Mouse (Mus musculus) splenic B cell, adult 2 months (primary cell): ENCODE results near the gene Armc2.

Experiments
- DNase-seq: peaks from one replicate; pipeline ENCODE4 v3.0.0-alpha.2; 2011; ENCODE audit warnings: low read depth, low spot score
- H3K27me3 ChIP-seq: 2 replicates; pipeline ENCODE4 v1.6.1; 2012; ENCODE audit warnings: mild to moderate bottlenecking, low read length, moderate library complexity, mixed read lengths; ENCODE audit not compliant: control insufficient read depth, poor library complexity, insufficient read depth, severe bottlenecking
- H3K36me3 ChIP-seq: 2 replicates; pipeline ENCODE4 v1.6.1; 2012; ENCODE audit warnings: mild to moderate bottlenecking, low read length, moderate library complexity, mixed read lengths; ENCODE audit not compliant: control insufficient read depth, poor library complexity, insufficient read depth, severe bottlenecking

Armc2 gene

GRCm38 (mm10) chr10:41997691-41998178 lies 20.5 kb downstream of the Armc2 start:
- no peaks in the 10 kb centered on the region for H3K27me3 ChIP-seq
- no peak for DNase-seq
- no peaks in the 10 kb centered on the region for H3K36me3 ChIP-seq

DNA sequence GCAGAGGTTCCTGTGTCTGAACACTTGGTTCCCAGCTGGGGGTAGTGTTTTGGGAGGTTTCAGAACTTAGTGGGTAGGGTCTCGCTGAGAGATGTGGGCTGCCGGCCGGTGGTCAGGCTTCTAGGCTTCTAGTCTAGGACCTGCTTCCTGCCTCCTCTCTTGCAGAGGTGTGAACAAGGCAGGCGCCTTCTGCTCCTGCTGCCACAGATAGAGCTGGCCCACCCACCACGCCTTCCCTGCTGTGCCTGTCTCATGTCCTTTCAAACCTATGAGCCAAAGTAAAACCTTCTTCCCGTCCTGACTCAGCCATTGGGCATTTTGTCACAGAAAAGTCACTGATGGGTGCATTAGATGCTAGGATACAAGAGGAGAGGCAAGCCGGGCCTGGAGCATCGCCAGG lies 22.1 kb downstream of the Armc2 start:
- H3K36me3 ChIP-seq = no peaks in the 10 kb centered on the region
- H3K27me3 ChIP-seq = no peaks in the 10 kb centered on the region
- DNase-seq = no peak

DNA sequence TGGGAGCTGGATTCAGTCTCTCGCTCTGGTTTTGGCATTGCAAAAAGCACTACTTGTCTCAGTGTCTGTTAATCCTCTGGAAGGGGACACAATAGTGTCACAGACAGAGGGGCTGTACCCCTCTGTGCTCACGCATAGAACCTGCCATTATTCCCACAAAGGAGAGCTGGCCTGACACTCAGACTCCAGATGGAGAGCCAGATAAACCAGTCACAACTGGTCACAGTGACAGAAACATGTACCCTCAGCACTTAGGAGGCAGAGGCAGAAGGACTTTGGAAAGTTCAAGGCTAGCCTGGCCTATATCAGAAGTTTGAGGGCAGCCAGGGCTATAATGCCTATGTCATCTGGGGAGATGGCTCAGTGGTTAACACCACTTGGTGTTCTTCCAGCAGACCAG lies 23.2 kb downstream of the Armc2 start:
- DNase-seq = no peak
- H3K27me3 ChIP-seq = no peaks in the 10 kb centered on the region
- no peaks in the 10 kb centered on the region for H3K36me3 ChIP-seq

DNA sequence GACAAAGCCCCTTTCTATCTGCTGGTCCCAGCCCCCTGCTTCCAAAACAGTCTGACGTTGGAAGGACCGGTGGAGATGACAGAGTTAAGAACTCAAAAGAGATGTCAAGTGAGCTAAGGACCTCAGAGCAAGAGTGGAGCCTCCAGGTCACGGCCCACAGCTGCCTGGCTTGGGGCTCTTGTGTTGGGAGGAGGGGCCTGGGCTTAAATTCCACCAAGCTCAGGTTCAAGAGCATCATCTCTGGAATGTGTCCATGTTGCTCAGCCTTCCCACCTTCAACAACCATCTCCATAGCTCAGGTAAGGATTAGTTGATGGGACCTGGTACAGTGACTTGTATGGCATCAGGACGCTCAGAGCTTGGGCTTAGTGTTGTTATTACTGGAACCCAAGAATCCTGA lies 23.7 kb downstream of the Armc2 start:
- Histone ChIP-seq H3K36me3 (no peaks in the 10 kb centered on the region), H3K27me3 (no peaks in the 10 kb centered on the region)
- no peak for DNase-seq

GRCm38 (mm10) chr10:41992059-41992440 lies 26.2 kb downstream of the Armc2 start:
- DNase-seq = no peak
- Histone ChIP-seq H3K36me3 (no peaks in the 10 kb centered on the region), H3K27me3 (no peaks in the 10 kb centered on the region)

DNA sequence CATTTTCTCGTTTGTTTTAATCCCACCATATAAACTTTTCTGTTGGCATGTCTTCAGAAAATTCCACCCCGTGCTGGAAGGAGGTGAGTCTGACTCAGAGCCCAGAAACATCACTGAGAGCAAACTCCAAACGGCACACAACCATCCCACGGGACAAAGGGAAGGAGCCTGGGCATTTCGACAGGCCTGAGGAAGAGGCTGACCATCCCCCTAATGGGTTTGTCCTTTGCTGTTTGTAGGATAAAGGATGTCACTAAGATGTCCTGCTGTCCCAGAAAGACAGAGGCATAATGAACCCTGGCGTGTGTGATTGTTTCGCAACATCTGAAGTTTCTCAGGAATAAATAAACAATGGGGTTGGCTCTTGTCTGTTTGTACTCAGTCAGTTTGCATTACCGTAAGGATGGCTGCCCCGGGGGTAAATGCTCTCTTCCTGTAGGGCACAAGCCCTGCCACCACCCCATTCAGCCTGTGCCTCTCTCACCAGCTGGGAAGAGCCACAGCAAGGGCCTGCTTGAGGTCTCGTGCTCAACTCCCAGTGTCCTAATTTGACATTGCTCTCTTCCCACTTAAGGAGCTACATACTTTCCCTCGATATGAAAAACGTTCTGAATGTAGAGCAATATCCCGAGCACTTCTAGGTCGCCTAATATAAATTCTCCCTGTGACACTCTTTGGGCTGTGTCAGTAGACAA lies 26.7 kb downstream of the Armc2 start:
- H3K36me3 ChIP-seq = no peaks in the 10 kb centered on the region
- H3K27me3 ChIP-seq = no peaks in the 10 kb centered on the region
- no peak for DNase-seq

DNA sequence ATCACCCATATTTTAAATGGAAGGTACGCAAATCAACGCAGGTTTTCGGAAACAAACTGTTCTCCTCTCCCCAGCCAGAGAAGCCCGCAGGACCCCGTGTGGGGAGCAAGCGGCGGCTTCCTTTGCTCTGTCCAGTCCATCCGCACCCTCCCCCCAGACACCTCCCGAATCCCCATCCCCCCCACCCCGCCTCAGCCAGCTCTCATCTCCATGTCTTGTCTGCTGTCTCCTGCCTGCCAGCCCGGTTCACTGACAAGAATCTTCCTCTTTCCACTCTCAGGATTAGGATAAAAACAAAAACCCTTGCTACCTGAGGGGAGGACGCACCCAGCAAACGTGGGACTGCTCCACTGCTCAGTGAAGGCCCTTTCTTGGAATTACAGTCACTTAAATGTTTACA lies 27.3 kb downstream of the Armc2 start:
- no peak for DNase-seq
- Histone ChIP-seq H3K36me3 (no peaks in the 10 kb centered on the region), H3K27me3 (no peaks in the 10 kb centered on the region)

GRCm38 (mm10) chr10:41988930-41989329 lies 29.3 kb downstream of the Armc2 start:
- no peak for DNase-seq
- Histone ChIP-seq H3K27me3 (no peaks in the 10 kb centered on the region), H3K36me3 (no peaks in the 10 kb centered on the region)

- DNase-seq = no peak
- no peaks in the 10 kb centered on the region for H3K36me3 ChIP-seq
- no peaks in the 10 kb centered on the region for H3K27me3 ChIP-seq
Measured at GRCm38 (mm10) chr10:41986126-41986525, 32.1 kb downstream of the Armc2 start.

GRCm38 (mm10) chr10:41984221-41984620 lies 34.0 kb downstream of the Armc2 start:
- DNase-seq = peak; percentile 54
- H3K36me3 ChIP-seq = no peaks in the 10 kb centered on the region
- no peaks in the 10 kb centered on the region for H3K27me3 ChIP-seq

GRCm38 (mm10) chr10:41982821-41983220 lies 35.4 kb downstream of the Armc2 start:
- DNase-seq = no peak
- H3K36me3 ChIP-seq = no peaks in the 10 kb centered on the region
- no peaks in the 10 kb centered on the region for H3K27me3 ChIP-seq

DNA sequence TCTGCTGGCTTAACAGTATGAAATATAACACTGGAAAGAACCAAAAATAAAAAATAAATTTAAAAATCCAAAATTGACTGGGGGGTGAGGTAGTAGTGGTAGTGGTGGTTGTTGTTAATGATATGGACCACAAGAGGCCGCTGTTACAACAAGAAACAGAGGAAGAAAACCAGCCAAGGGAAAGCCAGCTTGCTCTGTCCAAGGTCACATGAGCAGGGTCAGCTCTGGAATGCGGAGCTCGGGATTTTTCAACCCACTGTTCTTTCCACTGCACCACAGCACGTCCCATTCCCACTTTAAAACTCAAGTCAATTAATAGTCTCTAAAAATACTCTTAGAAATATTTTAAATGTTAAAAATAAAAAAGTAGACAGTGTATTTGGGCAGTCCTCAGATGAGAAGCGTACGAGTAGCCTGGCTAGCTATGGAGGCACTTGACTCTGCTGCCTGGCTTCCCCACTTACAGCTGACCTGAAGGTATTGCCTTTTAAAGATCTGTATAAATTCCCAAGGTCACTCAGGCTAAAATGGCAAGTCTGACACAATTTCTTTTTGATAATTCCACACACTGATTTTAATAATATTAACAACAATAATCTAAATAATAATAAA lies 37.4 kb downstream of the Armc2 start:
- no peaks in the 10 kb centered on the region for H3K27me3 ChIP-seq
- peak; percentile 75 for DNase-seq
- no peaks in the 10 kb centered on the region for H3K36me3 ChIP-seq

GRCm38 (mm10) chr10:41978403-41979234 lies 39.6 kb downstream of the Armc2 start:
- no peaks in the 10 kb centered on the region for H3K27me3 ChIP-seq
- peak; percentile 21 for DNase-seq
- no peaks in the 10 kb centered on the region for H3K36me3 ChIP-seq

GRCm38 (mm10) chr10:41972676-41973075 lies 45.6 kb downstream of the Armc2 start:
- no peaks in the 10 kb centered on the region for H3K27me3 ChIP-seq
- DNase-seq = peak; percentile 47
- no peaks in the 10 kb centered on the region for H3K36me3 ChIP-seq
